Mouse (Mus musculus): ENCODE results near the gene Gnpat. TPM values are rescaled to one million over a fixed set of nuclear protein-coding genes. Genes with fewer than 3 reads are reported as not detected.
"Not testable (repeated sequence)": the region's sequence is repeated elsewhere in the genome, so short reads cannot be mapped to it uniquely, and the experiment has no call there.

Gnpat gene
- polyA plus RNA-seq, 1 experiment from 2014 or later: 74.7 TPM

GRCm38 (mm10) chr8:124831531-124831930 lies 31.3 kb upstream of the Gnpat start:
- ATAC-seq (ENCODE audit: low FRiP score, low read depth): no peak
- Histone ChIP-seq H3K36me3 (peaks cover 23% of the 10 kb centered on the region), H3K4me3 (no peak overlapping the region), H3K27me3 (no peaks in the 10 kb centered on the region), H3K27ac (replicated peaks) (no peak overlapping the region), H3K4me1 (replicated peaks) (0 out of 2 replicates have a peak, but pooled peaks cover 7% of the 10 kb centered on the region), H3K9ac (no peak overlapping the region), H3K9me3 (no peaks in the 10 kb centered on the region), H3K4me2 (no peak overlapping the region)
- WGBS: 84% methylated on average over 6 of the region's 6 CpGs

GRCm38 (mm10) chr8:124831941-124832340 lies 30.9 kb upstream of the Gnpat start:
- Histone ChIP-seq H3K36me3 (peaks cover 23% of the 10 kb centered on the region), H3K9me3 (no peaks in the 10 kb centered on the region), H3K4me2 (no peak overlapping the region), H3K4me3 (no peak overlapping the region), H3K9ac (no peak overlapping the region), H3K27me3 (no peaks in the 10 kb centered on the region), H3K4me1 (replicated peaks) (0 out of 2 replicates have a peak, but pooled peaks cover 7% of the 10 kb centered on the region), H3K27ac (replicated peaks) (no peak overlapping the region)
- WGBS: 88% methylated on average over 6 of the region's 6 CpGs
- ATAC-seq (ENCODE audit: low FRiP score, low read depth): no peak

GRCm38 (mm10) chr8:124833430-124834205 lies 29.2 kb upstream of the Gnpat start:
- no peaks in the 10 kb centered on the region for H3K27me3 ChIP-seq
- no peak overlapping the region for H3K4me3 ChIP-seq
- WGBS: 49% methylated on average over 15 of the region's 15 CpGs
- 0 out of 2 replicates have a peak, but pooled peaks cover 7% of the 10 kb centered on the region for H3K4me1 ChIP-seq (replicated peaks)
- no peak overlapping the region for H3K27ac ChIP-seq (replicated peaks)
- 0 out of 2 replicates have a peak overlapping the region, but pooled peaks have one; percentile 9 for H3K4me2 ChIP-seq
- H3K36me3 ChIP-seq: peaks cover 24% of the 10 kb centered on the region
- ATAC-seq (ENCODE audit: low FRiP score, low read depth): no peak
- H3K9ac ChIP-seq: no peak overlapping the region
- H3K9me3 ChIP-seq: no peaks in the 10 kb centered on the region

- 0 out of 2 replicates have a peak, but pooled peaks cover 7% of the 10 kb centered on the region for H3K4me1 ChIP-seq (replicated peaks)
- no peak for ATAC-seq (ENCODE audit: low FRiP score, low read depth)
- no peaks in the 10 kb centered on the region for H3K27me3 ChIP-seq
- H3K9me3 ChIP-seq: no peaks in the 10 kb centered on the region
- H3K4me3 ChIP-seq: no peak overlapping the region
- H3K9ac ChIP-seq: no peak overlapping the region
- H3K36me3 ChIP-seq: peaks cover 30% of the 10 kb centered on the region
- H3K27ac ChIP-seq (replicated peaks): no peak overlapping the region
- no peak overlapping the region for H3K4me2 ChIP-seq
These were observed 27.0 kb upstream of the Gnpat start for GRCm38 (mm10) chr8:124835848-124836247.

- ATAC-seq (ENCODE audit: low FRiP score, low read depth): no peak
- WGBS: 79% methylated on average over 7 of the region's 7 CpGs
These were observed 26.6 kb upstream of the Gnpat start for GRCm38 (mm10) chr8:124836273-124836672.

GRCm38 (mm10) chr8:124836907-124837306 lies 25.9 kb upstream of the Gnpat start:
- no peak overlapping the region for H3K4me3 ChIP-seq
- no peaks in the 10 kb centered on the region for H3K27me3 ChIP-seq
- no peak for ATAC-seq (ENCODE audit: low FRiP score, low read depth)
- WGBS: 87% methylated on average over 2 of the region's 2 CpGs
- no peak overlapping the region for H3K9ac ChIP-seq
- peaks cover 29% of the 10 kb centered on the region for H3K36me3 ChIP-seq
- H3K9me3 ChIP-seq: no peaks in the 10 kb centered on the region
- H3K4me1 ChIP-seq (replicated peaks): 0 out of 2 replicates have a peak, but pooled peaks cover 7% of the 10 kb centered on the region
- H3K4me2 ChIP-seq: no peak overlapping the region
- H3K27ac ChIP-seq (replicated peaks): no peak overlapping the region

More at GRCm38 (mm10) chr8:124836273-124836672, 26.6 kb upstream of the Gnpat start:
- Histone ChIP-seq H3K4me2 (no peak overlapping the region), H3K27me3 (no peaks in the 10 kb centered on the region), H3K9ac (no peak overlapping the region), H3K4me1 (replicated peaks) (0 out of 2 replicates have a peak, but pooled peaks cover 7% of the 10 kb centered on the region), H3K4me3 (no peak overlapping the region), H3K9me3 (no peaks in the 10 kb centered on the region), H3K27ac (replicated peaks) (no peak overlapping the region), H3K36me3 (peaks cover 33% of the 10 kb centered on the region)

GRCm38 (mm10) chr8:124837956-124838355 lies 24.9 kb upstream of the Gnpat start:
- ATAC-seq (ENCODE audit: low FRiP score, low read depth): no peak
- Histone ChIP-seq H3K27ac (replicated peaks) (no peak overlapping the region), H3K4me1 (replicated peaks) (0 out of 2 replicates have a peak, but pooled peaks cover 7% of the 10 kb centered on the region), H3K27me3 (no peaks in the 10 kb centered on the region), H3K9ac (no peak overlapping the region), H3K4me2 (no peak overlapping the region), H3K4me3 (no peak overlapping the region), H3K9me3 (no peaks in the 10 kb centered on the region), H3K36me3 (peaks cover 29% of the 10 kb centered on the region)
- WGBS: 88% methylated on average over 2 of the region's 2 CpGs

GRCm38 (mm10) chr8:124839371-124839770 lies 23.5 kb upstream of the Gnpat start:
- 92% methylated on average over 10 of the region's 10 CpGs for WGBS
- Histone ChIP-seq H3K4me2 (no peak overlapping the region), H3K36me3 (peaks cover 29% of the 10 kb centered on the region), H3K9me3 (no peaks in the 10 kb centered on the region), H3K4me1 (replicated peaks) (no peaks in the 10 kb centered on the region), H3K4me3 (no peak overlapping the region), H3K27ac (replicated peaks) (no peak overlapping the region), H3K27me3 (no peaks in the 10 kb centered on the region), H3K9ac (no peak overlapping the region)
- no peak for ATAC-seq (ENCODE audit: low FRiP score, low read depth)

- WGBS: 97% methylated on average over 7 of the region's 7 CpGs
- no peak for ATAC-seq (ENCODE audit: low FRiP score, low read depth)
- no peaks in the 10 kb centered on the region for H3K27me3 ChIP-seq
- H3K4me1 ChIP-seq (replicated peaks): no peaks in the 10 kb centered on the region
- peaks cover 29% of the 10 kb centered on the region for H3K36me3 ChIP-seq
- H3K9ac ChIP-seq: no peak overlapping the region
- H3K4me3 ChIP-seq: no peak overlapping the region
- H3K27ac ChIP-seq (replicated peaks): no peak overlapping the region
- no peak overlapping the region for H3K4me2 ChIP-seq
- H3K9me3 ChIP-seq: no peaks in the 10 kb centered on the region
These were observed 21.9 kb upstream of the Gnpat start for GRCm38 (mm10) chr8:124840900-124841299.

- no peak for ATAC-seq (ENCODE audit: low FRiP score, low read depth)
- WGBS: 86% methylated on average over 10 of the region's 10 CpGs
- H3K27ac ChIP-seq (replicated peaks): no peak overlapping the region
- H3K9me3 ChIP-seq: no peaks in the 10 kb centered on the region
- no peak overlapping the region for H3K4me2 ChIP-seq
- H3K4me1 ChIP-seq (replicated peaks): no peaks in the 10 kb centered on the region
- peaks cover 29% of the 10 kb centered on the region for H3K36me3 ChIP-seq
- H3K27me3 ChIP-seq: no peaks in the 10 kb centered on the region
- no peak overlapping the region for H3K4me3 ChIP-seq
- no peak overlapping the region for H3K9ac ChIP-seq
These were observed 21.1 kb upstream of the Gnpat start for GRCm38 (mm10) chr8:124841775-124842174.

- not testable (repeated sequence) for H3K4me1 ChIP-seq (replicated peaks); H3K9ac ChIP-seq; H3K4me2 ChIP-seq; H3K9me3 ChIP-seq; H3K4me3 ChIP-seq; ATAC-seq (ENCODE audit: low FRiP score, low read depth); H3K27me3 ChIP-seq; H3K27ac ChIP-seq (replicated peaks)
- H3K36me3 ChIP-seq: peaks cover 29% of the 10 kb centered on the region
- whole genome bisulfite sequencing: 96% methylated on average over 1 of the region's 1 CpGs
These were observed 19.9 kb upstream of the Gnpat start for GRCm38 (mm10) chr8:124842929-124843328.

- Histone ChIP-seq H3K9me3 (no peaks in the 10 kb centered on the region), H3K4me1 (replicated peaks) (no peaks in the 10 kb centered on the region), H3K4me3 (no peak overlapping the region), H3K27ac (replicated peaks) (no peak overlapping the region), H3K27me3 (no peaks in the 10 kb centered on the region), H3K9ac (no peak overlapping the region), H3K4me2 (no peak overlapping the region), H3K36me3 (peaks cover 10% of the 10 kb centered on the region)
- ATAC-seq (ENCODE audit: low FRiP score, low read depth): no peak
- WGBS: 79% methylated on average over 3 of the region's 3 CpGs
These were observed 17.7 kb upstream of the Gnpat start for GRCm38 (mm10) chr8:124845131-124845530.

All from hindbrain, embryonic 15.5 days (tissue).